Mouse (Mus musculus) E14TG2a.4 (cell line): ENCODE data around the gene Hnrnph3.

ENCODE experiments used
- CTCF ChIP-seq: conservative IDR thresholded peaks from 2 replicates; pipeline ENCODE4 v1.5.1; 2014; ENCODE audit warnings: low read length
- NANOG ChIP-seq: IDR thresholded peaks from 2 replicates; pipeline ENCODE4 v1.6.1; 2014; ENCODE audit warnings: borderline replicate concordance, low read length, mixed read lengths

DNA sequence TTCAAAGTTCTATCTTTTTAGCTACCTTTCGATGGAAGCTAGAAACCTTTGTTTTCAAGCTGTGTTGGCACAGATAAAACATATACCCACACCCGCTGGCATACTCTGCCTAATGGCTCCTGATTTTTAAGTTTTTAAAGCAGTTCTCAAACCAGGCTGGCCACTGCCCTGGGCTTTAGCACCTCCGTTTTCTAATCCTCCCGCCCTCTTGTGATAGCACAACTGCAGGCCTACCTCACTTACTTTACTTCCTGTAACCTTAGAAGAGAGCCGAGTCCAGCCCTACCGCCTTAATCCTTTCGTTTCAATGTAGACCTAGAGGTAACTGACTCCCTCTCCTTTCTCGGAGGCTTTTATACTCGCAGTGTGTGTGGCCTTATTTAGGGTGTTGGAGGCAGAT, 20.8 kb downstream of the Hnrnph3 start:
- no peak for TF ChIP-seq NANOG
- no peak for TF ChIP-seq CTCF
